Mouse (Mus musculus) neutrophil, adult 5-6 weeks (primary cell): ENCODE data around the gene Adcy5. TPM values are rescaled to one million over a fixed set of nuclear protein-coding genes. Genes with fewer than 3 reads are reported as not detected.

Experiments used
- ATAC-seq: fragments of 151-379, 151-347 bp; 2 replicates; pipeline ENCODE4 v1.8.0; 2017; ENCODE audit warnings: mild to moderate bottlenecking, moderate TSS enrichment; ENCODE audit not compliant: insufficient number of reproducible peaks, poor library complexity, low FRiP score, severe bottlenecking; ENCODE audit errors: extremely low read depth
- total RNA-seq: library from RNA; stranded (forward); fragments of 200-1000 nt; gene quantifications from 2 replicates; pipeline ENCODE4 v1.2.3, GENCODE M21; 2017

Adcy5 gene
- total RNA-seq, 1 experiment from 2014 or later = 0.12 TPM

DNA sequence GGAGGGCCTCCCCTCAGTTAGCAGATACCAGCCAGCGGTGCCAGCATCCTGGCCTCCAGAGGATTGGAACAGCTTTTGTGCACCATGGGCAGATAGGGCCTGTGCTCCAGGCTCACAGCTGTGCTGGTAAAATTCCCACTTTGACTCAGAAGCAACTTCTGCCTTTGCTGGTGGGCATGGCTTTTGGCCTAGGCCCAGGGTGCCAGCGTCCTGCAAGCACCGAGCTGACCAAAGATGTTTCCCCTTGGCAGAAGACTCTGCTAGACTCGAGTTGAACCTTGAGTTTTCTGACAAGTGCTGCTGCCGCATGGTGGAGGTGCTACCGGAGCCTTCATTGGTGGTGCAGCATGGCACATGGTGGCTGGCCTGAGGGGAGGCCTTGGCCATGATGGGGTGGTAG is 149.0 kb downstream of the Adcy5 start:
- no peak for ATAC-seq

GRCm38 (mm10) chr16:35304416-35304815 is 149.7 kb downstream of the Adcy5 start:
- no peak for ATAC-seq

GRCm38 (mm10) chr16:35305226-35305625 is 150.5 kb downstream of the Adcy5 start:
- no peak for ATAC-seq

DNA sequence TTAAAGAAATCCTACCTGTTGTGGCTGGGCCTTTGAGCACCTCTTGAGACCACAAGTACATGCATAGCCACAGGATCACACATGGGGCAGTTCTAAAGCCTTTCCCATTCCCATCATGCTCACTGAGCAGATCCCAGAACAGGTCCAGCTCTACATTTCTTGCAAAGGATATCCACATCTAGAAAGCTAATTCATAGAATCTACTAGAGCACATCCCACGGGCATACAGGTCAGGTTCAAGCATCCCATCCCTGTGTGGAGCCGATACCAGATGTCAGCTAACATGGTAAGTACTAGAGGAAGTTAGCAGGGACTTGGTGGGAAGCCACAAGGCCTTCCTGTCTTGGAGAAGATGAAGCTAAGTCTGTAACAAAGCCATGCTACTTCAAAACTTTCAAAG is 152.0 kb downstream of the Adcy5 start:
- ATAC-seq = no peak

GRCm38 (mm10) chr16:35307331-35307730 is 152.7 kb downstream of the Adcy5 start:
- ATAC-seq = no peak

GRCm38 (mm10) chr16:35308016-35308415 is 153.3 kb downstream of the Adcy5 start:
- no peak for ATAC-seq

GRCm38 (mm10) chr16:35308486-35309143 is 153.9 kb downstream of the Adcy5 start:
- ATAC-seq = no peak

GRCm38 (mm10) chr16:35309634-35310033 is 155.0 kb downstream of the Adcy5 start:
- no peak for ATAC-seq

GRCm38 (mm10) chr16:35310551-35311110 is 156.0 kb downstream of the Adcy5 start:
- ATAC-seq = no peak

- no peak for ATAC-seq
Measured at GRCm38 (mm10) chr16:35311586-35311985, 156.9 kb downstream of the Adcy5 start.

DNA sequence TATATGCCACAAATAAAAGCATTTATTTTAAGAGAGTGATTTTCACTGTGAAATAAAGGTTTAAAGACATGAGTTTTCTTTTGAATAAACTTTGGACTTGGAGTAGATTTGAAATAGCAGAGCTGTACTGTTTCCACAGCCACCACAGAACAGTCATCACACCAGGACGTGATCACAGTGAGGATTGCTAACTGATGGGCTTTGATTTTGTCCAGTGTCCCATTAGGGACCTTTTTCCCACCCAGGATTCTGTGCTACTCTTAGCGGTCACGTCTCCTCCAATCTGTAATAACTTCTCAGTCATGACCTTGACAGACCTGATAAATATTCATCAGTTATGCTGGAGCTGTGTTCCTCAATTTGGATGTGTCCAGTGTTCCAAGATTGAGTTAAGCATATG is 160.8 kb downstream of the Adcy5 start:
- ATAC-seq = no peak

GRCm38 (mm10) chr16:35316856-35317264 is 162.2 kb downstream of the Adcy5 start:
- ATAC-seq = no peak

- ATAC-seq = no peak
Measured at GRCm38 (mm10) chr16:35317460-35317859, 162.8 kb downstream of the Adcy5 start.

DNA sequence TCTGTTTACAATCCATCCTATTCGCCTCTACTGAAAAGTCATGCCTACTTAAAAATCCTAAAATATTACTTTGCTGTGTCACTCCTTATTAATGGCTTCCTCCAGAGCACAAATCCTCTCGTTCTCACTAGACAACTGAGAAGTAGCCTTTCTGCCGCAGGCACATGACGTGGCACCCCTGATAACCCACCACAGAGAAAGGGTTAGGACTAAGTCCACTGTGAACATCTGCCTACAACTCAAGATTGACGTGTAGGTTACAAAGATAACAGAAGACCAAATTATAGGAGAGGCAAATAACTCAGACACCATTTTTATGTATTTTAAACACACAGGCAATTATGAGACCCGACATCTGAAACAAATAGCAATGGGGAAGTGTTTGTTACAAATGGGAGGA is 163.7 kb downstream of the Adcy5 start:
- no peak for ATAC-seq

DNA sequence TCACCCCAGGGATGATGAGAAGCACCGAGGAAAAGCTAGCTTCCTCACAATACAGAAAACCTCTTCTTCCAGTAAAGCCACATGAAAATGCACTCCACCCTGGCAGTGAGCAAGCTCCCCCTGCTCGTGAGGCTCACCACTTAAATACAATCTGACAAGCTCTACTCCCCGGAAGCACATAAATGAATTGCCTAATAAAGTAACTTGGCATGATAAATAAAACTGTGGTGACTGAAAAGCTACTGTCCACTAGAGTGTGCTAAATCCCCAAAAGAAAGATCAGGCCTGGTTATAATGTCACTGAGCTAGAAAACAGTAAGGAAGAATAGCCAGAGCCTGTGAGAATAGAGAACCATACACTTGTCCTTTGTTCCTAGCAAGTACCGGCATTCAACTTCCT is 164.7 kb downstream of the Adcy5 start:
- no peak for ATAC-seq

- ATAC-seq = no peak
Measured at GRCm38 (mm10) chr16:35319773-35320172, 165.1 kb downstream of the Adcy5 start.

DNA sequence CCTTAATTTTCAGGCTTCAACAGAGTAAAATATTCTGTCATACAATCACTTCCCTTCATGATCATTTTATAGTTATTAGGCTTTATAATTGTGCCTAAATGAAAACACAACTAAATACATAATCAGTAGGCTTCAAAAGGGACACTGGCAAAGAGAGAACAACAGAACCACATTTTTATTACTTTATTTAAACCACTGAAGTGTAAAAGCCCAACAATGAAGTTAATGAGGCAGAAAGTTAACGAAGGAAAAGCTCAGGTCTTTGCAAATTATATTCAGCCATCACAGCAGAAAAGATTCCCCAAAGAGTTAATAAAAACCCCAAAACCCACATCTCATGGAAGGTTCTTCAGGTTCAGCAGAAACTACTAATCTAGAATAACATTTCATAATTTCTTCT is 175.8 kb downstream of the Adcy5 start:
- no peak for ATAC-seq
